Mouse (Mus musculus) left cerebral cortex, postnatal 36 days (tissue): ENCODE measurements around the gene Hexim2. TPM values are rescaled to one million over a fixed set of nuclear protein-coding genes. Genes with fewer than 3 reads are reported as not detected.
A peak's percentile ranks its signal among the peaks of the same experiment; 100 is the strongest.

Source experiments
- DNase-seq, 2 experiments: peaks; one replicate each; pipeline ENCODE4 v3.0.0; 2021 to 2022; ENCODE audit warnings: low spot score in 2 of 2, mixed read lengths in 1 of 2
- intact Hi-C: fragments of 180-260 bp; cut with DNase I; formaldehyde crosslinking; loops from one replicate; pipeline ENCODE4 v1.15.1; 2025
- total RNA-seq, 2 experiments: library from RNA; stranded (reverse); gene quantifications; 2 replicates each; pipeline ENCODE4 v1.2.3; 2021

Gene Hexim2
- 10 to 100 TPM; 13.2 to 16.6 TPM for total RNA-seq

- intact Hi-C loops, result loop anchor here (1.0 kb wide), 1 partner anchor 16 kb away; the partner anchor contains the start of gene Hexim1
- DNase-seq, result peak in 1 of 2 experiments; percentile 68
Measured at GRCm38 (mm10) chr11:103131701-103132575, at the start of gene Hexim2. Gene Hexim2, plus strand, starts transcription at chr11:103132429.

DNA sequence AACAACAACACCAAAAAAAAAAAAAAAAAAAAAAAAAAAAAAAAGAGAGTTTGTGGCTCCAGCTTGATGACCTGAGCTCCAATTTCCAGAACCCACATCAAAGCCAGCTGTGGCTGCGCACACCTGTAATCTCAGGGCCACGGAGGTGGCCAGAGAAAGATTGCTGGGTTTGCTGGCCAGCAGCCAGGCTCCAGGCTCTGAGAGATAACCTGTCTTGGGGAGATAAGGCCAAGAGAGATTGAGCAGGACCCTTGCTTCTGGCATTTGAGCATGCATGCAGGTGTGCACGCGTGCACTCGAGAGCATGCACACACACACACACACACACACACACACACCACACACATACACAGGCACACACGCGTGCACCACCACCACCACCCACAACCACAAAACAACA is 38.9 kb upstream of the Hexim2 start:
- DNase-seq, result no peak
- intact Hi-C loops, result no loop called here

DNA sequence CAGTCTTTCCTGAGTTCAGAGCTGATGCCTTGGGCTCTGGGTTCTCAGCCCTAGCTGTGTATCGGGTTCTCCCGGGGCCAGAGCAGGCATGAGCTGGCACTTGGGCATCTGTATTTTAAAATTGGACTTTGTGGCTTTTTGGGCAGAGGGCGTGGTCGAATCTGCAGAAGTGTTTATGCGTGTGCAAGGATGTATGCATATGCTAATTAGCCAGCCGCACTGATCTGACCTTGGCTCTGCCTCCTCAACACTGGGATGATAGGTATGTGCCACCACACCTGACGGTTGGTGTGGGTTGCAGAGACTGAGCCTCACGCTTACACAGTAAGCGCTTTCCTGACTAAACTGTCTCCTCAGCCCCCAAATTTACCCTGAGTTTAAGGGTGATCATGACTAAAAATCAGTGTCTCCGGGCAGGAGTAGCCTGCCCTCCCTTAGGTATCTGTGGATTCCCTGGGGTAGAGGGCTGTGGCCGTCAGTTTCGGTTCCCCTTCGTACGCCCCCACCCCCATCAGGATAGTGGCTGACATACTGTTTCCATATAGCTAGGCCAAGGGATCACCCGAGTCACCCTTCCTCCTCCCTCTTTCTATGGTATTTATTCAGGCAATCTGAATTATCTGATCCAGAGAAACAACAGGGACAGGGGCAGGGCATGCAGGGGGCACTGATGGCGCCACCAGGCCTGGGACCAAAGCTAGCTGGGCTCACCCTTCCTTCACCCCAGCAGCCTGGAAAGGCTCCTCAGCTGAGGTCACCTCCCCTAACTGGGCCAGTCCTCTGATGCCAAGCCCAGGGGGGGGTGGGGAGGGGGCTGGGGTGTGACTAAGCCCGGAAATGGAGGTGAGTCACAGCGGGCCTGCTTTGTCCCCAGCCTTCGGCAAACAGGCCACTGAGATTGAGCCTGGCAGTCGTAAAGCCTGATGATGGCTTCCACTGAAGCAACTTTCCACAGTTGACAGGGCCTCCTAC is 38.1 kb upstream of the Hexim2 start:
- no peak for DNase-seq
- intact Hi-C loops, result no loop called here

GRCm38 (mm10) chr11:103095107-103095670 is 37.0 kb upstream of the Hexim2 start:
- DNase-seq, result no peak
- intact Hi-C loops, result no loop called here

- no peak for DNase-seq
- intact Hi-C loops, result no loop called here
Measured at GRCm38 (mm10) chr11:103095801-103096200, 36.4 kb upstream of the Hexim2 start.

DNA sequence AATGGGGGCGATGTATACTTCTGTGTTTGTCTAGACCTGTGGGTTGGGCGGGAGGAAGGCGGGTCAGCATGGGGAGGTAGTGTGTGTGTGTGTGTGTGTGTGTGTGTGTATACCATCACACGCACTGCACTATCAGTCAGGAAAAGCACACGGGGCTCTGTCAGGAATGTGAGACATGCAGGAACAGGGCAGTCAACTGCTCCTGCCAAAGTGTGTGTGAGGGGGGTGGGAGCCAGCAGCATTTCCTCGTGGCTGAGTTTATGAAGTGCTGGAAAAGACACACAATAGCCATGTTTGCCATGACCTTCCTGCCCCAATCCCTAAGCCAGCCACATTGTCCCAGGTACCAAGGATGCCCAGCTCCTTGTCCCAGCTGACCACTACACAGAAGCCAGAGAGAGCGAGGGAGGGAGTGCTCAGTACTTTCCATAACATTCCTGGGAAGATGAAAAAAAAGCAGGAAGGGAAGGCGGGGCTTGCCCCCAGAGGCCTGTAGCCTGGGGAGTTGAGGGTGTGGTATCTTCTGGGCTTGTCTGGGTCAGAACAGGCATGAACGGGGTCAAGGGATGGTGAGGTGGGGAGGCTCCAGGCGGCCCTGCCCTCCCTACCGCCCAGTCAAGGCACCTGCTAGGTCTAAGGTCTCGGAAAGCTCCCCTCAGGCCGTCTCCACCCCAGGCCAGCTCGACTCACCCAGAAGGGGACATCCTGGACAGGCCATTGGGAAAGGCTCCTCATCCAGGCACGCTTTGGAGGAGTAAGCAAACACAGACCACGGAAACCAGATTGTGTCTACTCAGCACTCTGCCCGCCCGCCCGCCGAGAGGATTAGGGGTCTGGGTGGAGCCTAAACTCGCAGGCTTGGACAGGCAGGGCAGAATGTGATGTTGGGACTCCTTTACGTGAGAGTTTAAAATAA is 35.0 kb upstream of the Hexim2 start:
- intact Hi-C loops, result no loop called here
- no peak for DNase-seq

GRCm38 (mm10) chr11:103098531-103099190 is 33.6 kb upstream of the Hexim2 start:
- intact Hi-C loops, result no loop called here
- DNase-seq, result peak in 1 of 2 experiments; percentile 1

DNA sequence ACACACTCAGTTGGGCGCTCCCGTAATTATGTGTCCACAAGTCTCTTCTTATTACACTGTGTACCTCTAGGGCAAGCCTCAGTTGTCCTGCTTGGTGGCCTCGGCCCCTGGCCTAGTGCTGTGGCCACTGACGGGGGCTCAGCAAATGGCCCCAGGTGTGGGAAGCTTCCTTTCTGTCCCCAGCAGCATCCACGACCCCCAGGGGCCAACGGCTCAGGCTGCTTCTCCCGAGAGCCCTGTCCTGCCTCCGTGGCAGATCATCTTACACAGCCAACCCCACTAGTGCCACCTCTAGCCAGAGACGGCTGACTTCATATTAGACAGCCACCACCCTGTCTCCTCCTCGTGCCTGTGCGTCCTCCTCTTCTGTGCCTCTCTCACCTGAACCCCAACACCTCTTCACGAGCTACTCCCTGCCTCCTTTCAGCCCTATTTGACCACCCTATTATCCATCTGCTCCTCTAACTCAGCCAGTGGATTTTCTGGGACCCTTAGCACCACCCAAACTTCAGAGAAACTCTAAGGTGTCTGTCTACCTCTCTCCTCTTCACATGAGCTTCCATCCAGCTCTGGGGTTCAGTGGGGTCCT is 32.8 kb upstream of the Hexim2 start:
- intact Hi-C loops, result no loop called here
- no peak for DNase-seq

DNA sequence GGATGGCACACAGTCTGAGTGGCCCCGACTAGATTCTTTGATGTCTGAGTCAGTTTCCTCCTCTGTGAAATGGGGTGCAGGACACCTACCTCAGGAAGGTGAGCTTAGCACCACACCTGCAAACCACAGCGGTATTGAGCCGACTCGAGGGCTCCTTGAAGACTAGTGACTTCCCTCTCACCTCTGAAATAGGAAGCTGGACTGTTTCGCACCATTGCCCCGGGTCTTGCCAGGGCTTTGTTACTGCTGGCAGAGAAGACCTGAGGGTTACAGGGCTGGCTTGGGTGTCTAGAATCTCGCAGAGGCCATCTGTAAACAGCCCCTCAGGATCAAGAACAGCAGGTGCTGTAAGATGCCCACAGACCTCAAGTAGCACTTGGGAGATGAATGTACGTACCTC is 31.9 kb upstream of the Hexim2 start:
- no peak for DNase-seq
- intact Hi-C loops, result loop anchor here (5.0 kb wide), 2 partner anchors 42 to 227 kb away; no protein-coding TSS in a partner anchor

GRCm38 (mm10) chr11:103101481-103101865 is 30.8 kb upstream of the Hexim2 start, which contains the start of the genes Plcd3 and Acbd4:
Gene Plcd3, minus strand, starts transcription at chr11:103101658.
Gene Acbd4, plus strand, starts transcription at chr11:103101682.
- peak; percentile 72 to 75 for DNase-seq
- intact Hi-C loops, result loop anchor here (5.0 kb wide), 2 partner anchors 41 to 226 kb away; no protein-coding TSS in a partner anchor

DNA sequence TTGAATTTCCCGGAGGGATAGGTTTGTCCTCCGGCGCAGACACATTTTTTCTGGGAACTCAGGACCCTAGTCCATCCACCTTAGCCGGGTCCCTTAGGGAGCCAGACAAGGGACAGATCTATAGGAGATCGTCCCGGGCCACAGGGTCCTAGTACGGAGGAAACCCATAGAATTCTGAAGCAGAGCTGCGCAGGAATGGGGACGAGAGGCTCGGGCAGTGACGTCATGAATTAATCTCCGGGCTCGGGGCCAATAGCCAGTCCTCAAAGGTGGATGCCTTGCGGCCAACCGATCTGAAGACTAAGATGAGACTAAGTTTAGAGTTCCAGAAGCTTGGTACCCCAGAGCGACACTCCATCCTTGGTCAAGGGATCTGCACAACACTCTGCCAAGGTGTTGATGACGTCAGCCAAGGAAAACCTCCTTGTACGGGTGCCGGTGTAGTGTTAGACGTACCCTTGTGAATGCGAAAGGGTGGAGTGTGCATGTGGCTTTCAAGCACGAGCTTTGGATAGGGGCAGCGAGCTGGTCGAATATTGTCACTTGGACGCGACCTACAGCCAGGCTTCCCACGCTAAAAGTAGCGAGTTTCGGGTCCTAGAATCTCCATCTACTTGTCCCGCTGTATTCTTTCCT is 30.2 kb upstream of the Hexim2 start:
- intact Hi-C loops, result loop anchor here (1.0 to 5.0 kb wide), 4 partner anchors 13 to 225 kb away; no protein-coding TSS in a partner anchor
- peak; percentile 78 to 83 for DNase-seq

DNA sequence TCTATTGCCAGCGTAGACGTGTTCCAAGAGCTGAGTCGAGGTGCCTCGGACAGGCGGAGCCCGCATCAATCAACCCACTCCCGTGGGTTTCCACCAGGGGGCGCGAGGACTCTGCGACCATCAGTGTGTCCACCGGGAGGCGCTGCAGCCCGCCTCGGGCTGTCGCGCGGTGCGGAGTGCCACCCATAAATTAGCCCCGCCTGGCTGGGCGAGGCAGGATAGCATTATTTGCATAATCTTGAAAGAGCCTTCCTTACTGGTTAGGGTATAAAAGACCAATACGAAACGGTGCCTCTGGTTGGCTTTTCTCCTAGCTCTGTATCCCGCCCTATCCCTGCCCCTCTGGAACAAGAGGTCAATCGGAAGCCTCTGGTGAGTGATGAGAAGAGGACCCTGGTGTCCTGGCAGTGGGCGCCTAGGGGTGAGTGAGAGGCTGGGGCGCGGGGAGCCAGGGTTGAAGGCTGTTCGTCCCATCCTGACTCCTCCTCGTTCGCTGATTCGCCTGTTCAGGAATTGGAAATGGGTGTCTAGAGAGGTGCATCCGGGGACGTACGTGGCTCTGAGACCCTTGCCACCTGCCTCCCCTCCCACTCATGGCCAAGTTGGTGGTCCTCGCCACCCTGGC is 29.4 kb upstream of the Hexim2 start:
- peak; percentile 97 for DNase-seq
- intact Hi-C loops, result loop anchor here (1.0 to 5.0 kb wide), 4 partner anchors 12 to 224 kb away; no protein-coding TSS in a partner anchor

GRCm38 (mm10) chr11:103103621-103104020 is 28.6 kb upstream of the Hexim2 start:
- intact Hi-C loops, result loop anchor here (5.0 kb wide), 2 partner anchors 39 to 224 kb away; no protein-coding TSS in a partner anchor
- no peak for DNase-seq

- intact Hi-C loops, result loop anchor here (5.0 kb wide), 2 partner anchors 38 to 223 kb away; no protein-coding TSS in a partner anchor
- no peak for DNase-seq
Measured at GRCm38 (mm10) chr11:103104469-103104868, 27.8 kb upstream of the Hexim2 start.

DNA sequence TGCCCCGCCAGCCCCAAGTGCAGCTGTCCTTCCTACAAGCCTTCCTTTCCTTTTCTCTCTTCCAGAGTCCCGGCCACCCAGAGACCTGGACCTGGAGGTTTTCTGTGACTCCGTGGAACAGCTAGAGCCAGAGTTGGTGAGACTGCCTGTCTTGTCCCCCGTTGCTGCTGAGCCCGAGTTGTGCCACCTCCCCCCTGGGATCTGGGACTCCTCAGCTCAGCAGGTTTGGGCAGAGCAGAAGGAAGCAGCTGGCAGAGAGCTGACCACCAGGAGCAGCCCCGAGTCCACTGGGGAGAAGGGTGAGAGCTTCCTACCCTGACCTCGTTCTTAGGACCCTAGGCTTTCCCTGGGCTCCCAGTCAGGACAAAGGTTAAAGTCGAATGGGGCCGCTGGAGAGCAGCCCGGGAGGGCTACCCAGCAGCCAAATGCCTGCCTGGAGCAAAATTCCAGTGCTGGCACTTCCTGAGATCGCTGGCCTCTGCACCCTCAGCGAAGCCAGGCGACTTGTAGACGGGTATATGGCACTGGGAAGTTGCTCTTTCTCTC is 27.0 kb upstream of the Hexim2 start:
- intact Hi-C loops, result no loop called here
- DNase-seq, result no peak

- no peak for DNase-seq
- intact Hi-C loops, result no loop called here
Measured at GRCm38 (mm10) chr11:103105810-103106209, 26.4 kb upstream of the Hexim2 start.
